Mouse (Mus musculus) megakaryocyte-erythroid progenitor cell, adult 5-6 weeks (primary cell): ENCODE measurements around the gene Slc16a8. TPM values are rescaled to one million over a fixed set of nuclear protein-coding genes. Genes with fewer than 3 reads are reported as not detected.
"Not testable (repeated sequence)": the region's sequence is repeated elsewhere in the genome, so short reads cannot be mapped to it uniquely, and the experiment has no call there.

Source experiments
- ATAC-seq: replicated peaks from 2 replicates; pipeline ENCODE4 v1.8.0; 2016; ENCODE audit warnings: mild to moderate bottlenecking, inconsistent platforms; ENCODE audit not compliant: severe bottlenecking, poor library complexity, low FRiP score, low TSS enrichment
- total RNA-seq, 2 experiments: library from RNA; stranded (forward) in 1 of 2; stranded (reverse) in 1 of 2; fragments of 200-1000, 215-1000 nt in 1 of 2; fragments of >200 nt in 1 of 2; fragmentation: Nextera tagmentation in 1 of 2; gene quantifications; 2 replicates each; pipeline ENCODE4 v1.2.3; 2014 to 2017

Gene Slc16a8
- total RNA-seq, 2 experiments from 2014 or later, result not detected

DNA sequence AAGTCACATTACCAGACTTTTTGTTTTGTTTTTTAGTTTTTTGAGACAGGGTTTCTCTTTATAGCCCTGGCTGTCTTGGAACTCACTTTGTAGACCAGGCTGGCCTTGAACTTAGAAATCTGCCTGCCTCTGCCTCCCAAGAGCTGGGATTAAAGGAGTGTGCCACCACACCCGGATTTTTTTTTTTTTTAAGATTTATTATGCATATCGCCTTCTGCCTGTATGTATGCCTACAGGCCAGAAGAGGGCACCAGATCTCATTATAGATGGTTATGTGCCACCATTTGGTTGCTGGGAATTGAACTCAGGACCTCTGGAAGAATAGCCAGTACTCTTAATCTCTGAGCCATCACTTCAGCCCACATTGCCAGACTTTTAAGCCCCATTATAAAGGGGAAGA lies 28.8 kb downstream of the Slc16a8 start:
- not testable (repeated sequence) for ATAC-seq

DNA sequence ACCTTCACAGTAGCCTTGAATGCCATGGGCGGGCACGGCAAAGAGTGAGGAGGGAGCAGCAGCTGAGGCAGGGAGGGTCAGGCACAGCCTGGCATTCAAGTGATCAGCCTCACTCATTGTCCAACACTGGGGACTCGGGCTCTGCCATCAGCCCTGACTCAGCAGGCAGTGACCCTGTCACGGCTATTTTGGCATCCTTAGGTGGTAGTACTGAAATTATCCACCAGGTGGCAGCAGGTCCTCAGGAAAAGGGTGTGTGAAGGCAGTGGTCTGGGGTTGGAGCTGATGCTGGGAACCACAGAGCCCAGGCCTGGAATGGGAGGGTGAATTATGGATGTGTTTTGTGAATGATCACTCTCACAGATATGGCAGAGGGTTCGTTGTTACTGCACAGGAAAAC lies 29.9 kb downstream of the Slc16a8 start:
- ATAC-seq, result peak; percentile 83

DNA sequence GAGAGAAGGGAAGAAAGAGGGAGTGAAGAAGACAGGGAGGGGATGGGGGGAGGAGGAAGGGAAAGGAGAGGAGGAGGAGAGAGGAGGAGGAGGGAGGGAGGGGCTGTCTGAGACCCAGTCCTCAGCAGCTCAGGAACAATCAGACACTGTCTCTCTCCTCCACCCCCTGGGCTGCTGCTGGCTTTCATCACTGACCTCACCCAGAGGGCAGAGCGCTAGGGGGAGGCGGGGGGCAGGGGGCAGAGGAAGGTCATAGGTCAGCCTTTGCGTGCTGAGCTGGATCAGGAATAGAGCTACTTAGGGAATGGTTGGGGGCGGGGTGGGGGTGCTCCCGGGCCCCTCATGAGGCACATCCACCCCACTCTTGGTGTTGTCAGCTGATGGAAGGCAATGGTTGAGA lies 30.9 kb downstream of the Slc16a8 start:
- ATAC-seq, result no peak

DNA sequence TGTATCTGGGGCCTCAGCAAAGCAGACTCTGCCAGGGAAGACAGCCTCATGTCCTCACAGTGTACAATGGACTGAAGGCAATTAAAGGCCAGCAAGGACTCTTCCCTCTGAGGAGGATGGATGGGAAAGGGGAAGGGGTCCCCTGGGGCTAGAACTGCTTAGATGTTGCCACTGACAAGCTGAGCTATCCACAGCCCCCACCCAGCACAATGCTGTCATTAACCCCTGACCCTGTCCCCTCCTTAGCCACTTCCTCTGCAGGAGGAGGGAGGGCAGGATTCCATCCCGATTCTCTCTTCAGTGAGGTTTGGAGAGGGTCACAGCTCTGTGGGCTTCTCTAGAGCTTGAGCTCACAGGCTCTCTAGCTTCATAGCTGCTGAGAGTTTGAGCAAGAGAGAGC lies 35.0 kb downstream of the Slc16a8 start:
- no peak for ATAC-seq

DNA sequence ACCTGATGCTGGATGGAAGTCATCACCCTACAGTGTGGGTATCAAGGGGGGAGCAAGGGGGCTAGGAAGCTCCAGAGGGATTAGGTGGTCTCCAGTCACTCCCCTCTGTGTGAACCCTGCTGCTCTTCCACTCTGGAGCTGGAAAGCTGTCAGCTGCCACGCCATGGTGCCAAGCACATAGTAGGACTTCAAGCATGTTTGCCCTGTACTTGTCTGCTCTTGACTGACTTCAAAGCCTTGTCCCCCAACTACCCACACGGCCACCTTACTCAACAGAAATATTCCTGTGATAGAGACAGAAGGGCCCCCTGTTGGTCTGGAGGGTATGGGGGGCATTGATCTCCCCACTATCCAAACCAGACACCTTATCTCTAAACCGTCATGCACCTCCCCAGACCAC lies 38.4 kb downstream of the Slc16a8 start:
- no peak for ATAC-seq

DNA sequence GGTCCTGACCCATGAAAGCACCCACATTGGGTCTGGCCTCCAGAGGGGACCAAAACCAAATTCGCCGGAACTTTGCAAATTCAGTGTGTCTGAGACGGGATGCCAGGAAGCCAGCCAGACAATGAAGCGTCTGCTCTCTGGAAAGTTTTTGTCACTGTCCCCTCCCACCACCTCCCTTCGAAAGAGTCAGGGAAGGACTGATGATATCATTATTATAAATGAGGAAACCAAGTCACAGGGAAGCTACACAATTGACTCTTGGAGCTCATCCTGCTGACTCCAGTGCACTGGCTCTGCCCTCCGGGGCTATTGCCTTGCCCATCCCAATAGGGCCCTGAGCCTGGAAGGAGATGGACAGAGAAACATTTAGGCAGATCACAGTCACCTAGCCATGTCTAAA lies 41.0 kb downstream of the Slc16a8 start:
- no peak for ATAC-seq

DNA sequence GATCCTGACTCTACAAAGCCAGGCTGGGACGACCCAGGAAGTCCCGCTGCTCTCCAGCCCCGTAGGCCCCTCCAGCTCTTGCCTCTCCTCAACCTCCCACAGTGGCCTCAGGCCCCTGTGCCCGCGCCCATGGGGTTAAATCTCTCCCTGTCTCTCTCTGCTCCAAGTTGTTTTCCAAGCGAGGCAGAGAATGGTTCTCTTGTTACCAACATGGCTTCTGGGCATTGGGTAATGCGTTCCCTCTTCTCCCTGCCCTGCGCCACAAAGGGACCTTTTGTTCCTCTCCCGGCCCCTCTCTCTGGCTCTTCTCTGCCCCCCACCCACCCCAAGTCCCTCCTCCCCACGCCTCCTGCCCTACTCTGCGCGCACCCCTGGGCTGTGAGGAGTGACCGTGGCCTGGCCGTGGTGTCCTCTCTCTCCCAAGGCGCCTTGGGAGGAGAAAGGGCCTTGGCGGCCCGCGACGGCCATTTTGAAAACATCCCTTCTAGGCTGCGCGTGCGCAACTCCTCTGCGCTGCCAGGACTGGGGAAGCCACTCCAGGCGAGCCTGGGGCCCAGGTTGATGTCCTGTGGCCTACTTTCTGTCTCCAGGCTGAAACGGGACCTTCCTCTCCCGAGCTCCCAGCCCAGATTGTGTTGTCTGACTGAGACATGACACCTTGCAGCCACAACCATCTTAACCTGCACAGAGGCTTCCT lies 41.7 kb downstream of the Slc16a8 start:
- no peak for ATAC-seq

DNA sequence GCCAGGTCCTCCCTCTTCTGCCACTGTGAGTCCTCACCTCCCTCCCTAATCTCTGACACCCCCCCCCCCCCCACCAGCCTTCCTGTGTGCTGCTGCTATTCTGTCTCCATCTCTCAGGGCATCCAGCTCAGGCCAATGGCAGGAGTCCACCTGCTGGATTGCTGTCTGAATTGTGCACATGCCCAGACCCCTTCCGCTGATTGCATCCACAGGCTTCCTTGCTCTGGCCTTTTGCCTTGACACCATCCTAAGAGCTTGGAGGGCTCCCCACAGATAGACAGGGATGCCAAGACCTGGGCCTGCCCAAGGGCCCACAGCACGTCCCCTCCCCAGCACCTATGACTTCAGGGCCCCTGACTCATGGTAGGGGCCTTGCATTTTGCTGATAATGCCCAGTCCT lies 44.2 kb downstream of the Slc16a8 start:
- ATAC-seq, result no peak

DNA sequence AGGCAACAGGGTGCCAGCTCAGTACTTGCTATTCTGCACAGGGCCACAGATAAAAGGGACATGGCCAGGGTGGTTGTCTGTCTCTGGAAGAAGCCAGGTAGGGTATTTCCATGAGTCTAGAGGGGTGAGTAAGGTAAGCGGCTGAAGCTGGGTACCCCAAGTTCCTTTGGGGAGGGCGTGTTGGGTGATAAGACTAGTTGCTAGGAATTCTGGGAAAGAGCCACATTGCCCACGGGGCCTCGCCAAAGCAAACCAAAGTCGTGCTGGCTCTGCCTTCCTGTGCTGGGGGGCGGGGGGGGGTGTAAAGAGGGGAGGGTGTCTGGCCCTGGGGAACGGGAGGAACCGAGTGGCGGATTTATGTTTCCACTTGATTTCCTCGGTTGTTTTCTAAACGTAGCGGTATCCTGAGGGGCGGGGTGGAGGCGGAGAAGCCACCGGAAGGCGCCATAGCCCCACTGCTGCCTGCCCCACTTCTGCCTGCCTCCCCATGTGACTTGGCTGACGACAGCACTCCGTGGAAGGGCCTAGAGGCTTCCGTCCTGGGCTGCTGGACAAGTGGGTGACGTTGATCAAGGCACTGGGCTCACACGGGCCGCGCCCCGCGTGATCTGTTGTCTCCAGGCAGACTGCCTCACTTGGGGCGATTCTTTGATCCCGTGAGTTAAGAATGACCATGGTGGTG lies 45.7 kb downstream of the Slc16a8 start:
- peak; percentile 65 for ATAC-seq

DNA sequence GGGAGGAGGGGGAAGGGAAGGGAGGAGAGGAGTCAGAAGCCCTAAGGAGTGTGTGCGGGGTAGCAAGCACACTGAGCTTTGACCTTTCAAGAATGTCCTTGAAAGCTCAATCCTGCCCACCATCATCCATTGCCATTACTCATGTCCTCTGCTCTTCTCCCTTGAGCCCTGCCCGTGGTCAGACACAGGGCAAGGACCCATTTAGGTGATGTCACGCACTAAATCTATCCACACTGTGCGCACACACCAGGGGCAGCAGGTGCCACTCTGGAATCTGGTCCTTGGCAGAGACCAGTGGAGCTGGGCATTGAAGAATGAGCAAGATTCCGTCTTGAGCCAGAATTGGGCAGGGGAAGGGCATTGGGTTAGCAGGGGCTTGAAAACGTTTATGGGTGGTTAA lies 46.4 kb downstream of the Slc16a8 start:
- ATAC-seq, result no peak

DNA sequence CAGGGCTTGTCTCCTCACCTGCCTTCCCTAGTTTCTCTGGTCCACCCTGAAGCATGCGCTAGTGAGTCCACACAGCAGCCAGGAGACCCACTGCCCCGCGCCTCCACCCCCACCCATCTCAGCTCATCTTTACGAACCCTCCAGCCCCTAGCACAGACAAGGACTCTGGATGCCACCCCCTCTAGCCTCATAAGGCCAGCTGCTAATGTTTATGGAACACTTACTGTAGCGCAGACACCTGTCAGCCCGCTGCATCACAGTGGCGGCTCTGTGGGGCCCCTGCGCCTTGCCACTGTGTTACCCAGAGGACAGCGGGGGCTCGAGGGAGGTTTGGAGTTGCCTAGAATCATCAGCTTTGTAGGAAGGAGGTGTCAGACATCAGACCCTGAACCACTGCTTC lies 52.0 kb downstream of the Slc16a8 start:
- no peak for ATAC-seq

DNA sequence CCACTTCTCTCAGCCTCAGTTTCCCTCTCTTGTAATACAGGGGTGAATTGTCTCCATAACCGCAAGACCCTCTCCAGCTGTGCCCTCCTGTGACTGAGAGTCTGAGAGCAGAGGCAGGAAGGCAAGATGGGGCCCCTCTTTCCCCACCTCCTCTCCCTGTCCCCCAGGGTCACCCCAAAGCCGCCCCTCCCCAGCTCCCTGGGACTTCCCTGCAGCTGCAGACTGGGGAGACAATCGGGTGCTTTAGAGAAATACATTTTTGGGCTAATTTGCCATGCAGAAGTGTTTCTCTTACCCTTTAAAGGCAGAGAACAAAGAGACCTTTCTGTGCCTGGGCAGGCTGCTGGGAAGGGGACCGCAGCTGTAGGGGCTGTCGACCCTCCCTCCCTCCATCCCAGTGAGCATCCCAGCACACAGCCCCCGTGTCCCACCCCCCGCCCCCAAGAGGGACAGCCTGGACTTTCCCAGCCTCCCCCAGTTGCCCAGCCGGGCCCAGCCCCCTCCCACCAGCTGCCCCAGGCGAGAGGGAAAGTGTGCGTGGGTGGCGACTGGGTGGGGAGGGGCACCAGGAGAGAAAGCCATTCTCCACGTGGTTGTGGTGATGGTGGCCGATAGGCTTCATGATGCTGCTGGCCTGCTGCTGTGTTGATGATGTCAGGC lies 52.9 kb downstream of the Slc16a8 start:
- no peak for ATAC-seq

Other genes with a start within 250 kb of the Slc16a8 start
- 19.0 and 23.7 TPM in 2 replicates for gene H1f0, start 226.3 kb downstream of the Slc16a8 start, total RNA-seq (2014; fragmentation: Nextera tagmentation)
- 27.0 and 47.0 TPM in 2 replicates for gene H1f0, start 226.3 kb downstream of the Slc16a8 start, total RNA-seq (2017)
- gene Galr3, start 212.9 kb downstream of the Slc16a8 start, total RNA-seq (2014; fragmentation: Nextera tagmentation), result 0.40 TPM in 1 of 2 replicates, not detected in the other
- gene Galr3, start 212.9 kb downstream of the Slc16a8 start, total RNA-seq (2017), result 0.56 TPM in 1 of 2 replicates, not detected in the other
- gene Ankrd54, start 191.9 kb downstream of the Slc16a8 start, total RNA-seq (2014; fragmentation: Nextera tagmentation), result 24.4 and 44.2 TPM in 2 replicates
- gene Ankrd54, start 191.9 kb downstream of the Slc16a8 start, total RNA-seq (2017), result 15.0 and 15.2 TPM in 2 replicates
- 218 and 242 TPM in 2 replicates for gene Eif3l, start 179.6 kb downstream of the Slc16a8 start, total RNA-seq (2014; fragmentation: Nextera tagmentation)
- 216 and 264 TPM in 2 replicates for gene Eif3l, start 179.6 kb downstream of the Slc16a8 start, total RNA-seq (2017)
- gene Micall1, start 145.9 kb downstream of the Slc16a8 start, total RNA-seq (2014; fragmentation: Nextera tagmentation), result 1.5 and 6.4 TPM in 2 replicates
- gene Micall1, start 145.9 kb downstream of the Slc16a8 start, total RNA-seq (2017), result 0.57 and 2.5 TPM in 2 replicates
- 177 and 201 TPM in 2 replicates for gene Polr2f, start 113.8 kb downstream of the Slc16a8 start, total RNA-seq (2014; fragmentation: Nextera tagmentation)
- gene Polr2f, start 113.8 kb downstream of the Slc16a8 start, total RNA-seq (2017), result 96.2 and 109 TPM in 2 replicates
- gene 1700088E04Rik, start 113.5 kb downstream of the Slc16a8 start, total RNA-seq (2014; fragmentation: Nextera tagmentation), result not detected in 2 replicates
- not detected in 2 replicates for gene 1700088E04Rik, start 113.5 kb downstream of the Slc16a8 start, total RNA-seq (2017)
- gene Sox10, start 89.5 kb downstream of the Slc16a8 start, total RNA-seq (2014; fragmentation: Nextera tagmentation), result not detected in 2 replicates
- gene Sox10, start 89.5 kb downstream of the Slc16a8 start, total RNA-seq (2017), result not detected in 2 replicates
- gene Pick1, start 25.6 kb downstream of the Slc16a8 start, total RNA-seq (2014; fragmentation: Nextera tagmentation), result 15.8 and 20.9 TPM in 2 replicates
- 8.9 and 11.4 TPM in 2 replicates for gene Pick1, start 25.6 kb downstream of the Slc16a8 start, total RNA-seq (2017)
- gene Gm49486, start 25.4 kb downstream of the Slc16a8 start, total RNA-seq (2014; fragmentation: Nextera tagmentation), result not detected in 2 replicates
- gene Gm49486, start 25.4 kb downstream of the Slc16a8 start, total RNA-seq (2017), result 0.08 TPM in 1 of 2 replicates, not detected in the other
- gene Baiap2l2, start 30.8 kb upstream of the Slc16a8 start, total RNA-seq (2014; fragmentation: Nextera tagmentation), result not detected in 2 replicates
- not detected in 2 replicates for gene Baiap2l2, start 30.8 kb upstream of the Slc16a8 start, total RNA-seq (2017)
- gene Pla2g6, start 73.6 kb upstream of the Slc16a8 start, total RNA-seq (2014; fragmentation: Nextera tagmentation), result 26.7 and 34.4 TPM in 2 replicates
- 8.0 and 12.4 TPM in 2 replicates for gene Pla2g6, start 73.6 kb upstream of the Slc16a8 start, total RNA-seq (2017)
- gene Maff, start 91.9 kb upstream of the Slc16a8 start, total RNA-seq (2014; fragmentation: Nextera tagmentation), result 2.7 TPM in 1 of 2 replicates, not detected in the other
- gene Maff, start 91.9 kb upstream of the Slc16a8 start, total RNA-seq (2017), result 6.7 and 8.8 TPM in 2 replicates
- 8.3 and 9.2 TPM in 2 replicates for gene Tmem184b, start 148.8 kb upstream of the Slc16a8 start, total RNA-seq (2014; fragmentation: Nextera tagmentation)
- gene Tmem184b, start 148.8 kb upstream of the Slc16a8 start, total RNA-seq (2017), result 1.8 and 5.0 TPM in 2 replicates
- gene Csnk1e, start 200.8 kb upstream of the Slc16a8 start, total RNA-seq (2014; fragmentation: Nextera tagmentation), result 48.5 and 52.0 TPM in 2 replicates
- 30.5 and 40.8 TPM in 2 replicates for gene Csnk1e, start 200.8 kb upstream of the Slc16a8 start, total RNA-seq (2017)